Mouse (Mus musculus) midbrain, embryonic 11.5 days (tissue): Measurements from ENCODE around the gene Rpl24. TPM values are rescaled to one million over a fixed set of nuclear protein-coding genes. Genes with fewer than 3 reads are reported as not detected.
A peak's percentile ranks its signal among the peaks of the same experiment; 100 is the strongest.

Experiments used
- ATAC-seq: fragments of 200-750 bp; cut with Nextera tagmentation; 2 replicates; pipeline ENCODE4 v1.8.0; 2017; ENCODE audit warnings: moderate TSS enrichment, moderate library complexity; ENCODE audit not compliant: low FRiP score
- DNase-seq: peaks from one replicate; pipeline ENCODE4 v3.0.0; 2015; ENCODE audit warnings: low spot score; ENCODE audit errors: missing footprints
- H3K27ac ChIP-seq: fragments of 300-500 bp; sonication (generic); 2 replicates; pipeline ENCODE4 v1.5.1; 2014; ENCODE audit warnings: low read depth, low read length
- H3K27me3 ChIP-seq: fragments of 300-500 bp; sonication (generic); 2 replicates; pipeline ENCODE4 v1.6.1; 2014; ENCODE audit warnings: mild to moderate bottlenecking, low read length, moderate library complexity, mixed read lengths; ENCODE audit not compliant: control insufficient read depth, insufficient read depth
- H3K36me3 ChIP-seq: fragments of 300-500 bp; sonication (generic); 2 replicates; pipeline ENCODE4 v1.6.1; 2014; ENCODE audit warnings: mild to moderate bottlenecking, low read length, moderate library complexity, mixed read lengths; ENCODE audit not compliant: control insufficient read depth, insufficient read depth
- H3K4me1 ChIP-seq: fragments of 300-500 bp; sonication (generic); 2 replicates; pipeline ENCODE4 v1.6.1; 2014; ENCODE audit warnings: low read length; ENCODE audit not compliant: control insufficient read depth, insufficient read depth
- H3K4me2 ChIP-seq: fragments of 300-500 bp; sonication (generic); 2 replicates; pipeline ENCODE4 v1.6.1; 2014; ENCODE audit warnings: mild to moderate bottlenecking, moderate library complexity
- H3K4me3 ChIP-seq: fragments of 300-500 bp; sonication (generic); 2 replicates; pipeline ENCODE4 v1.5.1; 2014; ENCODE audit warnings: low read depth, low read length
- H3K9ac ChIP-seq: fragments of 300-500 bp; sonication (generic); 2 replicates; pipeline ENCODE4 v1.6.1; 2014; ENCODE audit warnings: low read length
- H3K9me3 ChIP-seq: fragments of 300-500 bp; sonication (generic); 2 replicates; pipeline ENCODE4 v1.6.1; 2016; ENCODE audit warnings: low read length; ENCODE audit not compliant: control insufficient read depth
- WGBS: fragments of 180-500 bp; shearing (Covaris S2); extraction: QIAGEN DNeasy Blood & Tissue Kit; methylation state at CpG from one replicate; pipeline ENCODE4 v1.1.7; 2014; 5-methylcytosine and 5-hydroxymethylcytosine counted together
- polyA plus RNA-seq: library from polyadenylated mRNA; unstranded; fragments of >200 nt; fragmentation: Nextera tagmentation; extraction: Ambion mirVana; gene quantifications from 2 replicates; pipeline ENCODE4 v1.2.1, GENCODE M21; 2014

Rpl24 gene
- 842 and 869 TPM in 2 replicates for polyA plus RNA-seq

GRCm38 (mm10) chr16:55966212-55966871 lies at the start of gene Rpl24:
TSS of gene Rpl24 (plus strand) at chr16:55966275.
- WGBS, result under 1% methylated on average over 42 of the region's 42 CpGs
- DNase-seq (peak; percentile 99), ATAC-seq (peak; percentile 94)
- Histone ChIP-seq H3K4me1 (peaks cover 6% of the 10 kb centered on the region), H3K36me3 (peaks cover 12% of the 10 kb centered on the region), H3K27me3 (no peaks in the 10 kb centered on the region), H3K9ac (peak within 1 kb of the TSS; percentile 97), H3K27ac (peak within 1 kb of the TSS; percentile 68), H3K4me3 (peak within 1 kb of the TSS; percentile 91), H3K9me3 (no peaks in the 10 kb centered on the region), H3K4me2 (peak within 1 kb of the TSS; percentile 95)

GRCm38 (mm10) chr16:55922079-55922478 lies 44.0 kb upstream of the Rpl24 start:
- Histone ChIP-seq H3K4me2 (no peak overlapping the region), H3K27ac (no peak overlapping the region), H3K4me3 (no peak overlapping the region), H3K9me3 (no peaks in the 10 kb centered on the region), H3K36me3 (peaks cover 13% of the 10 kb centered on the region), H3K9ac (no peak overlapping the region), H3K27me3 (no peaks in the 10 kb centered on the region), H3K4me1 (no peaks in the 10 kb centered on the region)
- DNase-seq (no peak), ATAC-seq (no peak)
- WGBS, result 92% methylated on average over 10 of the region's 10 CpGs

- H3K4me2 ChIP-seq, result no peak overlapping the region
- H3K9me3 ChIP-seq, result no peaks in the 10 kb centered on the region
- 93% methylated on average over 4 of the region's 4 CpGs for WGBS
- no peak overlapping the region for H3K4me3 ChIP-seq
- H3K27me3 ChIP-seq, result no peaks in the 10 kb centered on the region
- H3K27ac ChIP-seq, result no peak overlapping the region
- ATAC-seq (no peak), DNase-seq (no peak)
- peaks cover 14% of the 10 kb centered on the region for H3K36me3 ChIP-seq
- H3K9ac ChIP-seq, result no peak overlapping the region
- no peaks in the 10 kb centered on the region for H3K4me1 ChIP-seq
Measured at GRCm38 (mm10) chr16:55924010-55924409, 42.1 kb upstream of the Rpl24 start.

- DNase-seq, result peak; percentile 96
- no peaks in the 10 kb centered on the region for H3K27me3 ChIP-seq
Measured at GRCm38 (mm10) chr16:55933681-55934343, 32.3 kb upstream of the Rpl24 start.

GRCm38 (mm10) chr16:55934453-55935037 lies 31.5 kb upstream of the Rpl24 start, which contains the start of gene Cep97:
TSS of gene Cep97 (minus strand) at chr16:55934855.
- peak within 1 kb of the TSS; percentile 73 for H3K4me2 ChIP-seq
- H3K4me3 ChIP-seq, result peak within 1 kb of the TSS; percentile 68
- no peaks in the 10 kb centered on the region for H3K9me3 ChIP-seq
- H3K27me3 ChIP-seq, result no peaks in the 10 kb centered on the region
- ATAC-seq, result peak; percentile 99
- peak; percentile 99 for DNase-seq
- H3K27ac ChIP-seq, result peak within 1 kb of the TSS; percentile 32
- H3K9ac ChIP-seq, result peak within 1 kb of the TSS; percentile 81
- H3K4me1 ChIP-seq, result no peaks in the 10 kb centered on the region
- WGBS, result 0% methylated on average over 24 of the region's 24 CpGs
- no peaks in the 10 kb centered on the region for H3K36me3 ChIP-seq

More at GRCm38 (mm10) chr16:55933681-55934343, 32.3 kb upstream of the Rpl24 start:
- Histone ChIP-seq H3K36me3 (no peaks in the 10 kb centered on the region), H3K9me3 (no peaks in the 10 kb centered on the region), H3K4me2 (peak overlapping the region; percentile 73), H3K9ac (peak overlapping the region; percentile 81), H3K4me1 (no peaks in the 10 kb centered on the region), H3K27ac (peak overlapping the region; percentile 32), H3K4me3 (peak overlapping the region; percentile 68)
- under 1% methylated on average over 32 of the region's 32 CpGs for WGBS
- peak; percentile 63 for ATAC-seq

GRCm38 (mm10) chr16:55938761-55939160 lies 27.3 kb upstream of the Rpl24 start:
- H3K4me1 ChIP-seq, result no peaks in the 10 kb centered on the region
- DNase-seq (peak; percentile 59), ATAC-seq (no peak)
- H3K4me3 ChIP-seq, result no peak overlapping the region
- H3K27me3 ChIP-seq, result no peaks in the 10 kb centered on the region
- H3K9ac ChIP-seq, result no peak overlapping the region
- H3K9me3 ChIP-seq, result no peaks in the 10 kb centered on the region
- no peaks in the 10 kb centered on the region for H3K36me3 ChIP-seq
- 85% methylated on average over 4 of the region's 4 CpGs for WGBS
- H3K4me2 ChIP-seq, result no peak overlapping the region
- no peak overlapping the region for H3K27ac ChIP-seq

- no peak for ATAC-seq
- DNase-seq, result peak; percentile 33
- Histone ChIP-seq H3K4me3 (no peak overlapping the region), H3K36me3 (no peaks in the 10 kb centered on the region), H3K27me3 (no peaks in the 10 kb centered on the region), H3K9ac (no peak overlapping the region), H3K4me1 (no peaks in the 10 kb centered on the region), H3K27ac (no peak overlapping the region), H3K9me3 (no peaks in the 10 kb centered on the region), H3K4me2 (no peak overlapping the region)
- 92% methylated on average over 6 of the region's 6 CpGs for WGBS
Measured at GRCm38 (mm10) chr16:55939703-55940102, 26.4 kb upstream of the Rpl24 start.

GRCm38 (mm10) chr16:55940781-55941180 lies 25.3 kb upstream of the Rpl24 start:
- H3K9me3 ChIP-seq, result no peaks in the 10 kb centered on the region
- ATAC-seq, result no peak

GRCm38 (mm10) chr16:55947266-55947665 lies 18.8 kb upstream of the Rpl24 start:
- WGBS, result 82% methylated on average over 3 of the region's 3 CpGs
- DNase-seq (peak; percentile 70), ATAC-seq (no peak)
- Histone ChIP-seq H3K36me3 (no peaks in the 10 kb centered on the region), H3K27ac (no peak overlapping the region), H3K4me2 (no peak overlapping the region), H3K4me3 (no peak overlapping the region), H3K9ac (no peak overlapping the region), H3K4me1 (no peaks in the 10 kb centered on the region), H3K27me3 (no peaks in the 10 kb centered on the region), H3K9me3 (no peaks in the 10 kb centered on the region)

More at GRCm38 (mm10) chr16:55940781-55941180, 25.3 kb upstream of the Rpl24 start:
- no peaks in the 10 kb centered on the region for H3K27me3 ChIP-seq
- no peak overlapping the region for H3K4me2 ChIP-seq
- peak; percentile 66 for DNase-seq
- no peaks in the 10 kb centered on the region for H3K36me3 ChIP-seq
- no peak overlapping the region for H3K4me3 ChIP-seq
- H3K4me1 ChIP-seq, result no peaks in the 10 kb centered on the region
- H3K27ac ChIP-seq, result no peak overlapping the region
- no peak overlapping the region for H3K9ac ChIP-seq
- 90% methylated on average over 4 of the region's 4 CpGs for WGBS
